Mouse (Mus musculus): Measurements from ENCODE around the gene Slc5a5. TPM values are rescaled to one million over a fixed set of nuclear protein-coding genes. Genes with fewer than 3 reads are reported as not detected.

Gene Slc5a5
- polyA plus RNA-seq, 1 experiment from 2014 or later, result 0.31 TPM

- peak overlapping the region; percentile 77 for H3K9ac ChIP-seq (ENCODE audit: low read depth, low read length)
- H3K4me1 ChIP-seq (ENCODE audit: control insufficient read depth, insufficient read depth, low read length), result peaks cover 11% of the 10 kb centered on the region
- ATAC-seq, result peak; percentile 24
- no peaks in the 10 kb centered on the region for H3K36me3 ChIP-seq (ENCODE audit: control insufficient read depth, insufficient read depth, low read length)
- H3K9me3 ChIP-seq (ENCODE audit: control insufficient read depth, low read length), result no peaks in the 10 kb centered on the region
- 16% methylated on average over 8 of the region's 8 CpGs for WGBS
- H3K4me3 ChIP-seq (ENCODE audit: low read length), result peak overlapping the region; percentile 85
- H3K4me2 ChIP-seq (ENCODE audit: low read depth, low read length), result peak overlapping the region; percentile 78
- H3K27ac ChIP-seq (ENCODE audit: low read length), result peak overlapping the region; percentile 86
- H3K27me3 ChIP-seq (replicated peaks; ENCODE audit: control insufficient read depth, insufficient read depth, low read length), result no peaks in the 10 kb centered on the region
These were observed 12.9 kb upstream of the Slc5a5 start for GRCm38 (mm10) chr8:70905463-70905830.

- 56% methylated on average over 4 of the region's 4 CpGs for WGBS
- ATAC-seq, result no peak
- Histone ChIP-seq H3K4me2 (ENCODE audit: low read depth, low read length) (no peak overlapping the region), H3K36me3 (ENCODE audit: control insufficient read depth, insufficient read depth, low read length) (no peaks in the 10 kb centered on the region), H3K9me3 (ENCODE audit: control insufficient read depth, low read length) (no peaks in the 10 kb centered on the region), H3K9ac (ENCODE audit: low read depth, low read length) (no peak overlapping the region), H3K27ac (ENCODE audit: low read length) (no peak overlapping the region), H3K27me3 (replicated peaks; ENCODE audit: control insufficient read depth, insufficient read depth, low read length) (no peaks in the 10 kb centered on the region), H3K4me3 (ENCODE audit: low read length) (no peak overlapping the region), H3K4me1 (ENCODE audit: control insufficient read depth, insufficient read depth, low read length) (peaks cover 11% of the 10 kb centered on the region)
These were observed 12.0 kb upstream of the Slc5a5 start for GRCm38 (mm10) chr8:70904532-70904931.

GRCm38 (mm10) chr8:70903582-70903981, 11.0 kb upstream of the Slc5a5 start:
- no peaks in the 10 kb centered on the region for H3K9me3 ChIP-seq (ENCODE audit: control insufficient read depth, low read length)
- no peak overlapping the region for H3K4me3 ChIP-seq (ENCODE audit: low read length)
- no peak for ATAC-seq
- H3K36me3 ChIP-seq (ENCODE audit: control insufficient read depth, insufficient read depth, low read length), result no peaks in the 10 kb centered on the region
- no peak overlapping the region for H3K4me2 ChIP-seq (ENCODE audit: low read depth, low read length)
- no peak overlapping the region for H3K27ac ChIP-seq (ENCODE audit: low read length)
- peaks cover 11% of the 10 kb centered on the region for H3K4me1 ChIP-seq (ENCODE audit: control insufficient read depth, insufficient read depth, low read length)
- no peak overlapping the region for H3K9ac ChIP-seq (ENCODE audit: low read depth, low read length)
- H3K27me3 ChIP-seq (replicated peaks; ENCODE audit: control insufficient read depth, insufficient read depth, low read length), result no peaks in the 10 kb centered on the region

GRCm38 (mm10) chr8:70903112-70903511, 10.6 kb upstream of the Slc5a5 start:
- Histone ChIP-seq H3K9me3 (ENCODE audit: control insufficient read depth, low read length) (no peaks in the 10 kb centered on the region), H3K27me3 (replicated peaks; ENCODE audit: control insufficient read depth, insufficient read depth, low read length) (no peaks in the 10 kb centered on the region), H3K4me1 (ENCODE audit: control insufficient read depth, insufficient read depth, low read length) (peaks cover 14% of the 10 kb centered on the region), H3K9ac (ENCODE audit: low read depth, low read length) (no peak overlapping the region), H3K4me3 (ENCODE audit: low read length) (no peak overlapping the region), H3K36me3 (ENCODE audit: control insufficient read depth, insufficient read depth, low read length) (no peaks in the 10 kb centered on the region), H3K4me2 (ENCODE audit: low read depth, low read length) (no peak overlapping the region), H3K27ac (ENCODE audit: low read length) (no peak overlapping the region)
- WGBS, result 40% methylated on average over 4 of the region's 4 CpGs
- ATAC-seq, result no peak

- WGBS, result 37% methylated on average over 5 of the region's 5 CpGs
- ATAC-seq, result no peak
These were observed 9.7 kb upstream of the Slc5a5 start for GRCm38 (mm10) chr8:70902211-70902610.

GRCm38 (mm10) chr8:70900872-70901387, 8.4 kb upstream of the Slc5a5 start:
- 75% methylated on average over 2 of the region's 2 CpGs for WGBS

More at GRCm38 (mm10) chr8:70902211-70902610, 9.7 kb upstream of the Slc5a5 start:
- no peaks in the 10 kb centered on the region for H3K27me3 ChIP-seq (replicated peaks; ENCODE audit: control insufficient read depth, insufficient read depth, low read length)
- no peak overlapping the region for H3K9ac ChIP-seq (ENCODE audit: low read depth, low read length)
- H3K4me1 ChIP-seq (ENCODE audit: control insufficient read depth, insufficient read depth, low read length), result peaks cover 14% of the 10 kb centered on the region
- H3K4me2 ChIP-seq (ENCODE audit: low read depth, low read length), result no peak overlapping the region
- no peaks in the 10 kb centered on the region for H3K9me3 ChIP-seq (ENCODE audit: control insufficient read depth, low read length)
- H3K4me3 ChIP-seq (ENCODE audit: low read length), result no peak overlapping the region
- no peaks in the 10 kb centered on the region for H3K36me3 ChIP-seq (ENCODE audit: control insufficient read depth, insufficient read depth, low read length)
- H3K27ac ChIP-seq (ENCODE audit: low read length), result no peak overlapping the region

GRCm38 (mm10) chr8:70899226-70899625, 6.7 kb upstream of the Slc5a5 start:
- Histone ChIP-seq H3K27me3 (replicated peaks; ENCODE audit: control insufficient read depth, insufficient read depth, low read length) (no peaks in the 10 kb centered on the region), H3K9me3 (ENCODE audit: control insufficient read depth, low read length) (no peaks in the 10 kb centered on the region), H3K9ac (ENCODE audit: low read depth, low read length) (no peak overlapping the region), H3K36me3 (ENCODE audit: control insufficient read depth, insufficient read depth, low read length) (peaks cover 10% of the 10 kb centered on the region), H3K4me3 (ENCODE audit: low read length) (no peak overlapping the region), H3K27ac (ENCODE audit: low read length) (no peak overlapping the region), H3K4me1 (ENCODE audit: control insufficient read depth, insufficient read depth, low read length) (0 out of 2 replicates have a peak, but pooled peaks cover 6% of the 10 kb centered on the region), H3K4me2 (ENCODE audit: low read depth, low read length) (no peak overlapping the region)
- no peak for ATAC-seq
- WGBS, result 71% methylated on average over 2 of the region's 2 CpGs

More at GRCm38 (mm10) chr8:70900872-70901387, 8.4 kb upstream of the Slc5a5 start:
- Histone ChIP-seq H3K4me3 (ENCODE audit: low read length) (no peak overlapping the region), H3K4me2 (ENCODE audit: low read depth, low read length) (no peak overlapping the region), H3K9me3 (ENCODE audit: control insufficient read depth, low read length) (no peaks in the 10 kb centered on the region), H3K4me1 (ENCODE audit: control insufficient read depth, insufficient read depth, low read length) (peaks cover 11% of the 10 kb centered on the region), H3K36me3 (ENCODE audit: control insufficient read depth, insufficient read depth, low read length) (no peaks in the 10 kb centered on the region), H3K27me3 (replicated peaks; ENCODE audit: control insufficient read depth, insufficient read depth, low read length) (no peaks in the 10 kb centered on the region), H3K9ac (ENCODE audit: low read depth, low read length) (no peak overlapping the region), H3K27ac (ENCODE audit: low read length) (no peak overlapping the region)
- no peak for ATAC-seq

- ATAC-seq, result no peak
- Histone ChIP-seq H3K4me1 (ENCODE audit: control insufficient read depth, insufficient read depth, low read length) (0 out of 2 replicates have a peak, but pooled peaks cover 6% of the 10 kb centered on the region), H3K4me2 (ENCODE audit: low read depth, low read length) (no peak overlapping the region), H3K4me3 (ENCODE audit: low read length) (no peak overlapping the region), H3K27me3 (replicated peaks; ENCODE audit: control insufficient read depth, insufficient read depth, low read length) (no peaks in the 10 kb centered on the region), H3K27ac (ENCODE audit: low read length) (no peak overlapping the region), H3K36me3 (ENCODE audit: control insufficient read depth, insufficient read depth, low read length) (peaks cover 13% of the 10 kb centered on the region), H3K9ac (ENCODE audit: low read depth, low read length) (peak overlapping the region; percentile 69), H3K9me3 (ENCODE audit: control insufficient read depth, low read length) (no peaks in the 10 kb centered on the region)
- WGBS, result 34% methylated on average over 2 of the region's 2 CpGs
These were observed 6.2 kb upstream of the Slc5a5 start for GRCm38 (mm10) chr8:70898661-70899198.

- Histone ChIP-seq H3K9me3 (ENCODE audit: control insufficient read depth, low read length) (no peaks in the 10 kb centered on the region), H3K4me2 (ENCODE audit: low read depth, low read length) (peak overlapping the region; percentile 43), H3K9ac (ENCODE audit: low read depth, low read length) (peak overlapping the region; percentile 69), H3K27me3 (replicated peaks; ENCODE audit: control insufficient read depth, insufficient read depth, low read length) (peaks cover 6% of the 10 kb centered on the region; the same call in 1 of the 2 replicates), H3K36me3 (ENCODE audit: control insufficient read depth, insufficient read depth, low read length) (peaks cover 13% of the 10 kb centered on the region), H3K4me3 (ENCODE audit: low read length) (peak overlapping the region; percentile 82), H3K4me1 (ENCODE audit: control insufficient read depth, insufficient read depth, low read length) (peaks cover 8% of the 10 kb centered on the region), H3K27ac (ENCODE audit: low read length) (peak overlapping the region; percentile 81)
- peak; percentile 49 for ATAC-seq
- WGBS, result under 1% methylated on average over 20 of the region's 20 CpGs
These were observed 5.3 kb upstream of the Slc5a5 start for GRCm38 (mm10) chr8:70897681-70898413.

Measured in intestine, embryonic 16.5 days (tissue).